Mouse (Mus musculus) liver, adult 2 months (tissue): ENCODE measurements around the gene Msi1. TPM values are rescaled to one million over a fixed set of nuclear protein-coding genes. Genes with fewer than 3 reads are reported as not detected.

Source experiments
- DNase-seq: peaks from one replicate; pipeline ENCODE4 v3.0.0-alpha.2; 2011; ENCODE audit warnings: low read depth, low spot score; ENCODE audit errors: extremely low read depth
- H3K27ac ChIP-seq: fragments of 200-500 bp; replicated peaks from 2 replicates; pipeline ENCODE4 v1.5.1; 2012; ENCODE audit warnings: low read depth, mild to moderate bottlenecking, control low read depth, inconsistent platforms, low read length; ENCODE audit not compliant: insufficient read depth
- H3K27me3 ChIP-seq: fragments of 200-500 bp; 2 replicates; pipeline ENCODE4 v1.6.1; 2012; ENCODE audit warnings: mild to moderate bottlenecking, moderate library complexity, low read length, inconsistent platforms; ENCODE audit not compliant: control insufficient read depth, insufficient read depth
- H3K36me3 ChIP-seq: fragments of 200-500 bp; 2 replicates; pipeline ENCODE4 v1.6.1; 2012; ENCODE audit warnings: low read length, inconsistent platforms; ENCODE audit not compliant: control insufficient read depth, insufficient read depth
- H3K4me1 ChIP-seq: fragments of 200-500 bp; 2 replicates; pipeline ENCODE4 v1.6.1; 2011; ENCODE audit warnings: low read length; ENCODE audit not compliant: control insufficient read depth, insufficient read depth
- H3K4me3 ChIP-seq: fragments of 200-500 bp; 2 replicates; pipeline ENCODE4 v1.5.1; 2011; ENCODE audit warnings: low read depth, mild to moderate bottlenecking, control low read depth, low read length, moderate library complexity; ENCODE audit not compliant: insufficient read depth
- H3K79me2 ChIP-seq: fragments of 200-500 bp; 2 replicates; pipeline ENCODE4 v1.6.1; 2012; ENCODE audit warnings: inconsistent platforms, mild to moderate bottlenecking, low read length, moderate library complexity; ENCODE audit not compliant: control insufficient read depth, insufficient read depth
- H3K9ac ChIP-seq: fragments of 200-500 bp; 2 replicates; pipeline ENCODE4 v1.6.1; 2012; ENCODE audit warnings: low read depth, mild to moderate bottlenecking, control low read depth, inconsistent platforms, low read length
- CTCF ChIP-seq: fragments of 200-500 bp; IDR thresholded peaks from 2 replicates; pipeline ENCODE4 v1.5.1; 2011; ENCODE audit warnings: low read depth, low read length, control low read depth
- POLR2A ChIP-seq: fragments of 200-500 bp; IDR thresholded peaks from 2 replicates; pipeline ENCODE4 v1.6.1; 2011; ENCODE audit warnings: low read length, control low read depth; ENCODE audit not compliant: insufficient read depth; ENCODE audit errors: extremely low read depth
- WGBS: fragments of 180-500 bp; shearing (Covaris S2); methylation state at CpG from one replicate; pipeline ENCODE4 v1.1.7; 2018; 5-methylcytosine and 5-hydroxymethylcytosine counted together
- polyA plus RNA-seq: library from polyadenylated mRNA; depleted of rRNA; stranded (reverse); fragments of >200 nt; gene quantifications from 2 replicates; pipeline ENCODE4 v1.2.3, GENCODE M21; 2012; rRNA removed
- total RNA-seq: library from RNA; depleted of rRNA; stranded (reverse); fragments of >200 nt; gene quantifications from 2 replicates; pipeline ENCODE4 v1.2.3, GENCODE M21; 2014; rRNA removed

Gene Msi1
- total and polyA plus RNA-seq, 2 experiments, result 0.09 TPM; not detected in 1

- Histone ChIP-seq H3K27ac (no peak overlapping the region), H3K4me3 (no peak overlapping the region), H3K9ac (no peak overlapping the region), H3K4me1 (no peaks in the 10 kb centered on the region), H3K79me2 (no peaks in the 10 kb centered on the region), H3K27me3 (no peaks in the 10 kb centered on the region), H3K36me3 (no peaks in the 10 kb centered on the region)
- DNase-seq, result no peak
- WGBS, result 83% methylated on average over 9 of the region's 9 CpGs
- TF ChIP-seq POLR2A (no peak), CTCF (no peak)
These were observed 69.2 kb downstream of the Msi1 start for GRCm38 (mm10) chr5:115498307-115499240.

- H3K4me3 ChIP-seq, result no peak overlapping the region
- TF ChIP-seq POLR2A (no peak), CTCF (no peak)
- no peaks in the 10 kb centered on the region for H3K36me3 ChIP-seq
- H3K79me2 ChIP-seq, result no peaks in the 10 kb centered on the region
- no peak overlapping the region for H3K9ac ChIP-seq
- H3K27ac ChIP-seq, result peak overlapping the region; percentile 10; the same call in 1 of the 2 replicates
- peak; percentile 65 for DNase-seq
- H3K4me1 ChIP-seq, result no peaks in the 10 kb centered on the region
- no peaks in the 10 kb centered on the region for H3K27me3 ChIP-seq
- WGBS, result 8% methylated on average over 12 of the region's 12 CpGs
These were observed 71.1 kb downstream of the Msi1 start for GRCm38 (mm10) chr5:115500383-115500935.

DNA sequence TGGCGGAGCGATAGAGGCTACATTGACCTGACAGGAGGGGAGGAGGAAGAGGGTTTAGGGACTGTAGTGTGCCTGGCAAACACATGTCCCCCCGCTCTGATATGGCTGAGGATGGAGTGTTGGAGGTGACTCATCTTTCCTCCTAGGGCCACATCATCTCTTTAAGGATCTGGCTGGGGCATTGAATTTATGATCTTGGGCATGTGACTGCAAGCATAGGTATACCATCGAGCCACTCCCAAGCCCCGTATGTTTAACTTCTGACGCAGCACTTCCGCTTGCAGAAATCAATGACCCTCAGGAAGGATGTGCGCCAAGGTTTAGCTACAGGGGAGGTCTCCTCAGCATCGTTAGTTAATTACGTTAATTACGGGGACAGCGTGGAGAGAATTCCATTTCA is 73.6 kb downstream of the Msi1 start:
- Histone ChIP-seq H3K36me3 (no peaks in the 10 kb centered on the region), H3K9ac (no peak overlapping the region), H3K27me3 (no peaks in the 10 kb centered on the region), H3K4me3 (no peak overlapping the region), H3K4me1 (peaks cover 5% of the 10 kb centered on the region), H3K27ac (no peak overlapping the region), H3K79me2 (peaks cover 15% of the 10 kb centered on the region)
- 49% methylated on average over 12 of the region's 12 CpGs for WGBS
- no peak for DNase-seq
- TF ChIP-seq POLR2A (no peak), CTCF (no peak)

Other genes with a start within 250 kb of the Msi1 start
- gene Cabp1, start 235.2 kb upstream of the Msi1 start, total RNA-seq, result 0.09 TPM in 1 of 2 replicates, not detected in the other
- 0.07 and 0.21 TPM in 2 replicates for gene Cabp1, start 235.2 kb upstream of the Msi1 start, polyA plus RNA-seq
- gene Pop5, start 193.8 kb upstream of the Msi1 start, total RNA-seq, result 56.2 and 59.2 TPM in 2 replicates
- 70.3 and 91.0 TPM in 2 replicates for gene Pop5, start 193.8 kb upstream of the Msi1 start, polyA plus RNA-seq
- 32.1 and 42.9 TPM in 2 replicates for gene Rnf10, start 156.7 kb upstream of the Msi1 start, total RNA-seq
- gene Rnf10, start 156.7 kb upstream of the Msi1 start, polyA plus RNA-seq, result 79.2 and 81.3 TPM in 2 replicates
- 20.7 and 24.6 TPM in 2 replicates for gene Coq5, start 149.9 kb upstream of the Msi1 start, total RNA-seq
- 13.7 and 13.9 TPM in 2 replicates for gene Coq5, start 149.9 kb upstream of the Msi1 start, polyA plus RNA-seq
- 13.1 and 24.1 TPM in 2 replicates for gene Dynll1, start 128.6 kb upstream of the Msi1 start, total RNA-seq
- gene Dynll1, start 128.6 kb upstream of the Msi1 start, polyA plus RNA-seq, result 24.3 and 25.8 TPM in 2 replicates
- 17.0 and 21.7 TPM in 2 replicates for gene Srsf9, start 102.4 kb upstream of the Msi1 start, total RNA-seq
- gene Srsf9, start 102.4 kb upstream of the Msi1 start, polyA plus RNA-seq, result 25.2 and 25.3 TPM in 2 replicates
- gene Gatc, start 88.4 kb upstream of the Msi1 start, total RNA-seq, result 6.3 and 8.6 TPM in 2 replicates
- gene Gatc, start 88.4 kb upstream of the Msi1 start, polyA plus RNA-seq, result 11.0 and 12.7 TPM in 2 replicates
- 12.9 and 14.5 TPM in 2 replicates for gene Triap1, start 88.4 kb upstream of the Msi1 start, total RNA-seq
- 11.4 and 11.8 TPM in 2 replicates for gene Triap1, start 88.4 kb upstream of the Msi1 start, polyA plus RNA-seq
- gene Cox6a1, start 80.6 kb upstream of the Msi1 start, total RNA-seq, result 422 and 505 TPM in 2 replicates
- gene Cox6a1, start 80.6 kb upstream of the Msi1 start, polyA plus RNA-seq, result 2,238 and 2,515 TPM in 2 replicates
- 0.40 and 2.7 TPM in 2 replicates for gene Pla2g1b, start 36.7 kb downstream of the Msi1 start, total RNA-seq
- not detected in 2 replicates for gene Pla2g1b, start 36.7 kb downstream of the Msi1 start, polyA plus RNA-seq
- gene Sirt4, start 55.1 kb downstream of the Msi1 start, total RNA-seq, result 11.5 and 15.0 TPM in 2 replicates
- 26.1 and 26.6 TPM in 2 replicates for gene Sirt4, start 55.1 kb downstream of the Msi1 start, polyA plus RNA-seq
- 10.5 and 15.2 TPM in 2 replicates for gene Pxn, start 77.1 kb downstream of the Msi1 start, total RNA-seq
- 33.6 and 40.2 TPM in 2 replicates for gene Pxn, start 77.1 kb downstream of the Msi1 start, polyA plus RNA-seq
- gene Rplp0, start 129.9 kb downstream of the Msi1 start, total RNA-seq, result 709 and 835 TPM in 2 replicates
- gene Rplp0, start 129.9 kb downstream of the Msi1 start, polyA plus RNA-seq, result 607 and 623 TPM in 2 replicates
- gene Gcn1l1, start 135.7 kb downstream of the Msi1 start, total RNA-seq, result 14.8 and 18.3 TPM in 2 replicates
- gene Gcn1l1, start 135.7 kb downstream of the Msi1 start, polyA plus RNA-seq, result 23.2 and 28.8 TPM in 2 replicates
- gene Rab35, start 202.3 kb downstream of the Msi1 start, total RNA-seq, result 5.5 and 7.0 TPM in 2 replicates
- gene Rab35, start 202.3 kb downstream of the Msi1 start, polyA plus RNA-seq, result 20.1 and 21.3 TPM in 2 replicates